Mouse (Mus musculus): ENCODE results near the gene Vwa3b.
"Not testable (repeated sequence)": the region's sequence is repeated elsewhere in the genome, so short reads cannot be mapped to it uniquely, and the experiment has no call there.

The Vwa3b gene

DNA sequence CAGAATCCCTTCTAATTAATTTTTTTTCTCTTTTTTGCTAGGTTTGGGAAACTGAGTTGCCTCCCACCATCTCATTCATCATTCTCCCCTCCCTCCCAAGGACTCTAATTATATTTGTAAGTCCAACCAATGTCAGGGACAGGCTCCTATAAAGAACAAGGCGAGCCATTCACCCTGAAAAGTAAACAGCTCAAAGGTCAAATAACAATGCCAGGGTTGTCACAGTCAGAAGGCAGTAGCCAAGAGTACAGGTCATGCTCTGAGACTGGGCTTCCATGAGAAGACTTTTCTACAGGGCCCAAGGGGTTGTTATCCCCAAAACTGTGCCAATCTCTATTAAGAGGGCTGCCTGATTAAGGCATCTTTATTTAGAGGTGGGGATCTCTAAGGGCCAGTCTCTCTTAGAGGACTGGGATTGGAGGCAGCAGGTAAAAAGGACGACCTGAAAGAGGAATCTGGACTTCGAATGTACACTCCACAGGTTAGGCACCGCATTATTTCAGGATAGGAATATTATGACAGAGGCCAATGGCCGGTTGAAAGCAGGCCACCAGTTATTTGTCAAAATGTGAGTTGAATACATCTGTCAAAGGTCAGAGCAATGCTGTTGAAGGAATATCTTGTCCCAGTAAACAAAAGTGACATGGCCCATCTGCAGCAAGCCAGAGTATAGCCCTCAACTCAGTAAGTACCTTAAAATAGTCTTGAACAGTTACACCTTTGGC is at the start of gene Vwa3b:
Vwa3b (plus strand) TSS at position 635 of the 725 bp plus-strand sequence.
- no peak for DNase-seq (ENCODE audit: low read depth, low spot score)

DNA sequence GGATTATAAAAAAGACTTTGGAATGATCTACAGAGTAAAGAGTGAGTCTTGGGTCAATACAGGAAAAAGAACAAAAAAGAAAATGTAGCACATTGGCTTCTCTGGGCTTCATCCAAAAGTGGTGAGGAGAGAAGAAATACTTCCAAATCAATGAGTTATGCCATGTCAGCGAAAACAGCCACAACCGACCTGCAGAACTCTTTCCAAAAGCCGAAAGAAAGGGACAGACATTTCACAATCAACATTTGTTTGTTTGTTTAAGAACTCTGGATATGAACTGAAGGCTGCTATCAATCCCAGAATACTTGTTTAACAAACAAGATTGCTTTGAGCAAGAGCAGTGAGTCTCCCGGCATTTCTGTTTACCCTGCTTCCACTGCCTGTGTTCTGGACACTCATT is 49.6 kb upstream of the Vwa3b start:
- no peak for DNase-seq (ENCODE audit: low read depth, low spot score)

DNA sequence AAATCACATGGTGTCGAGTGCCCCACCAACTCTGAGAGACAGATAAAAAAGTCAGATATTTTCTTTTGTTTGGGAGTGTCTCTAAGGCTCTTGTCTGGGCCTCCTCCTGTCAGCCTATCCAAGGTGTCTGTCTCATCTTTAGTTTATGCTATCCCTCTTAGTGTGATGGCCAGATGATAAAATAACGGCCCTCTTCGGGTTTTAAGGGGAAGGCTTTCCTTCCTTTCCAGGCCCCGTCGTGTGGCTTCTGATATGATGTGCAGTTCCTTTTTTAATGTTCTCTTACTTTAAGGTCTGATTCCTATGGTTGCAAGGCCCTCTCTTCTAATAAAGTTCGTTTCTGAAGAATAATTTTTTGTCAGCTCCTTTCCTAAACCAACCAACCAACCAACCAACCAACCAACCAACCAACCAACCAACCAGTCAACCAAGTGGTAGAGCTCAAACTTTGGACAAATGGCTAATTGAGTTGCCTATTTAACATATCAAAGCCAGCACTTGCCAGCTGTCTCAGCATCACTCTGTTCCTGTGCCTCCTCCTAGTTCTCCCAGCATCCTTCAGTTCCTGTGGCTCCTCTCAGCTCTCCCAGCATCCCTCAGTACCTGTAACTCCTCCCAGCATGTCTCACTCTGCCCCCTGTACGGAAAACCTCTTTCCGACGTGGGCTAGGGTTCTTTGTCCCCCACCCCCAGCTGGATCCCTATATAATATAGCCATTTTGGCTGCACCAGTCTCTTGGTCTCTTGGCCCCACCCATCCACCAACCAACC is 44.0 kb upstream of the Vwa3b start:
- DNase-seq (ENCODE audit: low read depth, low spot score): no peak

DNA sequence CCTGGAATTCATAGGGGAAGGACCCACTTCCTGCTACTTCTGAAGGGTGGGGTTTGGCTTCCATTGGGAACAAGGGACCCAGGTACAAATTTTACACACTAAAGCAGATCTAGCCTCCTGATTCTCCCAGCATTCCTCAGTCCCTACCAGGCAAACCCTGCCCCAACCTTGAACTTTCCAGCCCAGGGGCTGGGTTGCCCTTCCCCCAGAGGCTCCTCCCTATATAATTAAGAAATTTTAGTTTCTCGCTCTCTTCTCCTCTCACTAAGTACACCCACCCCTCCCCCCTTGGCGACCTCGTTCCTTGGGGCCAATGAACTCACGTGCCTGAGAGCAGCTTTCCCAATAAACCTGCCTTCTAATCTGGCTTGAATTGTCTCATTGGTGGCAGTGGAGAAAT is 42.6 kb upstream of the Vwa3b start:
- no peak for DNase-seq (ENCODE audit: low read depth, low spot score)

DNA sequence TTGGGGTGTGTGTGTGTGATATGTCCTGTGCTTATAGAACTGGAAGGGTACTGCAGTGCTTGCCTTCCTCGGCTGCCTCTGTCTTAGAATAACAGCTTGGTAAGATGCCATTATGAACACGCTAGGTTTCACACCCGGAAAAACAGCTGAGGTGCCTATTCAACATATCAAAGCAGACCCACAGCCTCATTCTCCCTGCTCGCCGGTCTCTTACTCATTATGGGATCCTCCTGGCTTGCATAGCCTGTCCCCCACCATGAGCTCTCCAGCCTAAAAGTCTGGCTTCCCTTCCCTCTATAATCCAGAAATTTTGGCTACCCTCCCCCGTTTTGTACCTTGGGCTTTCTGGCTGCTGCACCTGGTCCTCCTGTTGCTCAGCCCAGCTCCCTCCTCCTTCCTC is 42.0 kb upstream of the Vwa3b start:
- no peak for DNase-seq (ENCODE audit: low read depth, low spot score)

DNA sequence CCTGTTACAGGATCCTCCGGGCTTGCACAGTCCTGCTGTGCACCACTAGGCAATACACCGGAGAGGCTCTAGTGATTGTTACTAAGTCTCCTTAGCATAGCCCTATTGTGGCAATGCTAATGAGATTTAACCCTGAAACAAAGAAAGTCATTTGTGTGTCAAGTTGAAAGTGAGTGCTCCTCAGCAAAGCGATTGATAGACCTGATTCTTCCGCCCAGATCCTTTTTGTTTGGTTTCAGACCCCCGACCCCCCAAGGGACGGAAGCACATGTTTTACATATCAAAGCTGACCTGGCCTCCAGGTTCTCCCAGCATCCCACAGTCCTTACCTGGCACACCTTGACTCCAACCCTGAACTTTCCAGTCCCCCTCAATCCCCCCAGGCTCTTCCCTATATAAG is 40.5 kb upstream of the Vwa3b start:
- no peak for DNase-seq (ENCODE audit: low read depth, low spot score)

DNA sequence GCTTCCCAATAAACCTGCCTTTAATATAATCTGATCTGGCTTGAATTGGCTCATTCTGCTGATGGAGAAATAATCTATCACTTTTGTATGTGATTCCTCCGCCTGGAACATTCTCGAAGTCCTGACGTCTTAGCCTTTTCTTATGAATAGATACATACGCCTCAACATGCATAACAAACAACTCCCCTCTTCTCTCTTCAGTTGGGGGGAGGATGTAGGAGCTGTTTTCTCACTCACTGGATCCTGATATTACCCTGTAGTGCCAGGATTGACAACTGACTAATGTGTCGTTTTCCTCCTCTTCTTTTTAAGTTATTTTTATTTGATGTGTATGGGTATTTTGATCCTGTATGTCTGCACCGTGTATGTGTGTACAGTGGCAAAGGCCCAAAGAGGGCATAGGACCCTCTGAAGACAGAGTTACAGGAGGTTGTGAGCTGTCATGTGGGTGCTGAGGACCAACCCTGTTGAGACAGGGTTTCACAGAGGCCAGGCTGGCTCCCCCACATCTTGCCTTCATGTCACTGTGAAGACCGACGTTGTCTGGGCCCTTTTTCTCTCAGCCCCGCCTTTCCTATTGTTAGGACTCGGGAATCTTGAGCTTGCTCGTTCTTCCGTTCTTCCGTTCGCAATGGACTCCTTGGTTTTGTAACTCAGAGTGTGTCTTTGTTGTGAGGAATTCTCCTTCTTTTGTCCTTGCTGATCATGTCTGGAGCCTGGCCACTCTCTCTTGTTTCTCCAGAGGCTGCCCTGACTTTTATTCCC is 39.8 kb upstream of the Vwa3b start:
- DNase-seq (ENCODE audit: low read depth, low spot score): no peak

DNA sequence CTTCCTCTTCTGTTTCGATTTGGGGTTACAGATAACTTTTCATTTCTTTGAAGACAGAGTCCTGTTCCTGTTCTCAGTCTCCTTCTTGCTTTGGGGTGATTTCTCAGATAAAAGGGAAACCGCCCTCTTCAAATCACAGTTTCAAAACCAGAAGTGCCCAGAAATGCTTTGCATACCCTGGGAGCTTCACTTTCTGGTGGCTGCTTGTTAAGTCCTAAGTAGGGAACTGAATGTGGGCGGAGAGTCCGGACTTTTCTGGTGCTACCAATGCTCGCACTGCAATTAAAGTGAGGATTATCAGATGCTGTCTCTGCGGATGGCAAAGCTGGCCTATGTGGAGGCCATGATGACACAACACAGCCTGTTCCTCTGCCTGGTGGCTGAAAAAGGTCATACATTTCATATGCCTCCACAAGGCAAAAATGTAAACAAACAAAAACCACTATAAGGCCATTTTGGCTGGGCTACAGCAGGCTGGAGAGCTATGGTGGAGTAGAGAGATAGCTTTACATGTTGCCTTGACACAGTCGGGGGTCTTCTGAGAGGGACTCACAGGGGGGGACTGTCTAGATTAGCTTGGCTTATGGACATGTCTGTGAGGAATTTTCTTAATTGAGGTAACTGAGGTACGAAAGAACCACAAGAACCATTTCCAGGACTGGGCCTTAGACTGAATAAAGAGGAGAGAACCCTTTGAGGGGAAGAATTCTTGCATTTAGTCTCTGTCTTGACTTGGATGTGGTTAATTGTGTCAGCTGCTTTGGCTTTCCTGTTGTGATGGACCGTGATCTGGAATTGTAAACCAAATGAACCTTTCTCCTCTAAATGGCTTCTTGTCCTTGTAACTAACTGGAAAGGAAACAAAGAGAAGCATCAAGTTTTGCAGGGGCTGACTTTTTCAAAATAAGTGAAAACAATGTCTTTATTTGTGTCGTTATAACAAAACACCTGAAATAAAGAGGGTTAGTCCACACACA is 38.9 kb upstream of the Vwa3b start:
- DNase-seq (ENCODE audit: low read depth, low spot score): peak; percentile 84

DNA sequence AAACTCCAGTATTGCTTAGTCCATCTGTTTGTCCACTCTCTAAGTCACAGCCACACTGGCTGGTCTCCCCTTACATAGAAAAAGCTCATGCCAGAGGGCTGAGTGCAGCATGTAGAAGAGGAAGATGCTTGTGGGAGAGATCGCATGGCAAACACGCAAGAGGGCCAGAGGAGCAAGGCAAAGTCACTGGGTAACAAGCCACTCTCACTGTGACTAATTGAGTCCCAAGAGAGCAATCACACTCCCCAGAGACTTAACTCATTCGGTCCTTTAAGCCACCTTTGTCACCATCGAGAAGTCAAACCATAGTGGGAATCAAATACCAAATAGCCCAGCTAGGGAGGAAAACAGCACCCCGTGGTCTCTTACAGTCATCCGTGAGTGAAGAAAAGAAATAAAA is 38.2 kb upstream of the Vwa3b start:
- DNase-seq (ENCODE audit: low read depth, low spot score): peak; percentile 80

DNA sequence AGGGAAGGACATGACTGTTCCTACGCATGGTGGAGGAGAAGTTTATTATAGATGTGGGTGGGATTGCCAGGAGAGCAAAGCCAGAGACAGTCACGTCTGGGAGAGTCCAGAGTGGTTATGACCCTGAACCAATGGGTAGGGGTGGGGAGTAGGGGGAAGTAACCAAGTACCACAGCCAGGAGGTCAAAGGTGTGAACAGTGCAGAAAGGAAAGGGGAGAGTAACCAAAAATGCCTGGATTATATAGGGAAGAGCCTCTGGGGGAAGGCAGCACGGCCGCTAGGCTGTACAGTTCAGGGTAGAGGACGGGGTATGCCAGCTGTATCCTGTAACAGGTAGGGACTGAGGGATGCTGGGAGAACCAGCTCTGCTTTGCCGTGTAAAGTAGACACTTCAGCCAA is 37.8 kb upstream of the Vwa3b start:
- no peak for DNase-seq (ENCODE audit: low read depth, low spot score)

DNA sequence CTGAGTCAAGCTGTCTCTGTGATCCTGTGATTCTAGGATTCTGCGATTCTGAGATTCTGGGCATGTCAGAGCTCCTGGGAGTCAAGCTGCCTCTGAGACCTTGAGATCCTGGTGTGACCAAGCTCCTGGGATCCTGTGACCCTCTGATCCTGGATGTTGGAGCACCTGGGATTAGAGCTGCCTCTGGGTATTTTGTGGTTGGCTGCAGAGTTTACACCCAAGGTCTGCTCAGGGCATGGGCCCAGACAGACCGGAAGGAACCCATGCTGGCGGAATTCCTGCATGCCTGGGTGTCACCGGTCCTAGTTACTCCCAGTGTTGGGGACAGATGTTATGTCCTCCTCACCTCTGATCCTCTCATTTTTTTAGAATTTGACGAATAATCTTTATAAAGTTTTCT is 32.1 kb upstream of the Vwa3b start:
- no peak for DNase-seq (ENCODE audit: low read depth, low spot score)

DNA sequence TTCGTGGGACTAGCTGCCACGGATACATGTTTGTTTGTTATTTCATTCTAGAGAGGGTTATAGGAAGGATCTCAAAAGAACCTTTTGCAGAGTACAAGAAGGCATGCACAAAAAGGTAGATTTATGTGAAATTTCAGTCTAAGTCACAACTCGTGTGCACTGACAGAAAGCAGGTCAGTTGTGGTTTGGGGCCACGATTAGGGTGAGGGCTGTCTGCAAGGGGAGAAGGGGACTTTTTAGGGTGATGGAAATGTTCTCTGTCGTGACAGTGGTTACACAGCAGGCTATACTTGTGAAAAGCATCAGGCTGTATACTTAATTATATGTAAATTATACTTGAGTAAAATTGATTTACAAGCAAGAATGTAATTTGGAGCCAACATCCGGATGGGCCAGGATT is 30.6 kb upstream of the Vwa3b start:
- peak; percentile 20 for DNase-seq (ENCODE audit: low read depth, low spot score)

DNA sequence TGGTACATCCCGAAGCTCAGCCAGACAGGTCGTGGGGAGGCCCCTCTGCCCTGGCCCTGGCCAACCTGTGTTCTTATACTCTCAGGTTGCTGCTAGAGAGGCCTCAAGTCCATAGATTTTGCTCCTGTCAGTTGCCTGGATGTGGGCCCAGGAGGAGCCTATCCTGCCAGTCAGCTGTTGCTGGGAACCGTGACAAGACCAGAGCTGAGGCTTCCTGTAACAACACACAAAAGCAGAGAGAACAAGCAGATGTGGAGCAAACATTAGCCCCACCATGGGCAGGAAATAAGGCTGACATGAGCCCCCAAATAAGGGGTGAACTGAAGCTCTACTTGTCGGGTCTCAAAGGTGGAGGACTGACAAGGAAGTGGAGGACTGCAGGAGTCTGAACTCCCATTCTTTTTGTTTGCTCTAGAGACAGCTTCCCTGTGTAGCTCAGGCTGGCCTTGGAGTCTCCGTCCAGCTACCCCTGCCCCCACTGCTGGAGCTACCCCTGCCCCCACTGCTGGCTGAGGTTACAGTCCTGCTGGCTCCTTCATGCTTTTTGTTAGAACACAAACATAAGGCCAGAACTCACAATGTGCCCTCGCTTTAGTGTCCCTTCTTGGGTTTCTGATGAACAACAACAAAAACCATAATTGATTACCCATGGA is 29.7 kb upstream of the Vwa3b start:
- DNase-seq (ENCODE audit: low read depth, low spot score): peak; percentile 13

DNA sequence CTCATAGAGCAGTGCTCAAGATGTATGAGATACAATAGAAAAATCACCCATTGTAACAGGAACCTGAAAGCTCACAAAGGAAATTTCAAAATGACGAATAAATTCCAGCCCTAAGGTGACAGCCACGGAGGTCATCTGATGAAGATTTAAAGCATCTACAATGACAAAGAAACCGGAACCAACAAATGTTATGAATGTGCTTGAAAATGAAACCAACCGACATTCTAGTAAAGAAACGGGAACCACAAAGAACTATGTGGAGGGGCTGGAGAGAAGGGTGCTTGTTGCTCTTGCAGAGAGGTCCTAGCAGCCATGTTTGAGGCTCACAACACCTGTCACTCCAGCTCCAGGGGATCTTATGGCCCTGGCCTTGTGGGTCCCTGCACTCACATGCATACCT is 26.1 kb upstream of the Vwa3b start:
- DNase-seq (ENCODE audit: low read depth, low spot score): peak; percentile 72

DNA sequence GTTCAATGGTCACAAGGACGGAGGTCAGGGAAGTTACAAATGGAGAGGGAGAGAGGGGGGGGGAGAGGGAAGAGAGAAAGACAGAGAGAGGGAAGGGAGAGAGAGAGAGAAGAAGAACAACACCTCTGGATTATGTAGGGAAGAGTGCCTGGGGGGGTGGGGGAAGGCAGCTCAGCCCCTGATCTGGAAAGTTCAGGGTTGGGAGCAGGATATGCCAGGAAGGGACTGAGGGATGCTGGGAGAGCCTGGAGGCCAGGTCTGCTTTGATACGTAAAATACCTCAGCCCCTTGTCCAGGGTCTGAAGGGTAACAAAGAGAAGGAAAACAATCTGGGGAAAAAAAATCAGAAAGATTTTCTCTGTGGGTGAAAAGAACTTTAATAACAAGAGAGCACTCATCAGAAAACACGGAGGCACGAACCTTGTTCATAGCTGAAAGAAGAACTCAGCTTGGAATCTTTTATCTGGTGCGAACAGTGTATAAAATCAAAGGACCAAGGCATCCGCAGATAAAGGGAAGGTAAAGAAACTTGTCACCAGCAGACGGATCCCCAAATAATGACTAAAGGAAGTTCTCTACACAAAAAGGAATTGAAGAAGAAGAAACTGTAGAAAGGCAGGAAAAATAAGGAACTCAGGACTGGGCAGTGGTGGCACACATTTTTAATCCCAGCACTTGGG is 24.6 kb upstream of the Vwa3b start:
- DNase-seq (ENCODE audit: low read depth, low spot score): no peak

DNA sequence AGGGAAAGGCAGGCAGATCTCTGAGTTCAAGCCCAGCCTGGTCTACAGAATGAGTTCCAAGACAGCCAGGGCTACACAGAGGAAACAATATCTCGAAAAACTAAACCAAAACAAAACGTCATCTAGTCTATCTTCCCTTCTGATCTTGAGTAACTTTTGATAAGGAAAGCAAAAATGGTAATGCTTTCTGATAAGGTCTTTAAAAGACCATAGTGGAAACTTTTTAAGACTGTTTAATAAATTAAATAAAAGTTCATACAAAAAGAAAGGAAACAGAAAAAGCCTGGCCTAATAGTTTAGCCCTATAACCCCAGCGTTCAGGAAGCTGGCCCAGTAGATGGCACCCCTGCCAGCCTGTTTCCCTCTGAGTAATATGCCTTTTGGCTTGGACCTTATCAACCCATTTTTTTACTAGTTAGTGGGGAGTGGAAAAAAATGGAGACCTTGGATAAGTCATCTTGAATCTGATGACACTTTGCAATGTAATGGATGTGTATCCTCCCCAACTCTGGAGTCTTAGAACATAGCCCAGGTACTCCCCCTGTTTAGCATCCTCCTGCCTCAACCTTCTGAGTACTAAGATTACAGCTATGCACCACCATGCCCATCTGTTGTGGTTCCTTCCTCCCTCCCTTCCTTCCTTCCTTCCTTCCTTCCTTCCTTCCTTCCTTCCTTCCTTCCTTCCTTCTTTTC is 23.9 kb upstream of the Vwa3b start:
- peak; percentile 10 for DNase-seq (ENCODE audit: low read depth, low spot score)

DNA sequence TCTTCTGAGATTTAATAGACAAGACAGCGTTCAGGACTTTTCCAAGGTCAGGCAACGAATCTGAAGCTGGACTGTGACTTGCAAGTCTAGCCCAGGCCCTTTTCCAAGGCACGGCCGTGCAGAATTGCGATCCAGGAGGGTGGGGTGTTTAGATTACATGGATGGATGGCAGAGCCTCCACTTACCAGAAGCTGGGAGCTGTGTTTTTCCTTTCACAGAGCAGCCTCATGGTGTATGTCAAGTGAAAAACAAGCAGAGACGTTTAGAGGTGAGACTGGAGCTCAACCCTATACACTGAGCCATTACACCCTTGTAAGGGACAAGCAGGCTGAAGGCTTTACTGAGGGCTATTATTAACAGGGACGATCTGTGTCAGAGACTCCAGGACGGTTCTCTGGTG is 21.9 kb upstream of the Vwa3b start:
- no peak for DNase-seq (ENCODE audit: low read depth, low spot score)

DNA sequence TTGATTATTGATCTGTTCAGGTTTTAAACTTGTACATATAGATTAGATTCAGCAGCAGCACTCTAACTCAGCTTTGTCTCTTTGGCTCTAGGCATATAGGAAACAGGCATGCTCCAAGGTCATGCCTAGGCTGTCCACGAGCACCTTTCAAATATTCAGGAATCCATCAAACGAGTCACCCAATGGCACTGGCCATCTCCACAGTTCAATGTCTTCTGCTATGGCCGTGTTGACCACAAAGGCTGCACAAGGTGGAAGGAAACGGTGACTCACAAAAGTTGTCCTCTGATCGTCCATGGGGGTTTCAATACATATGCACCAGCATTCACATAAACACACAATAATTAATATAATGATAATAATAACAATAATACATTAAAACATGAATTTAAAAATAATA is 21.4 kb upstream of the Vwa3b start:
- DNase-seq (ENCODE audit: low read depth, low spot score): no peak

DNA sequence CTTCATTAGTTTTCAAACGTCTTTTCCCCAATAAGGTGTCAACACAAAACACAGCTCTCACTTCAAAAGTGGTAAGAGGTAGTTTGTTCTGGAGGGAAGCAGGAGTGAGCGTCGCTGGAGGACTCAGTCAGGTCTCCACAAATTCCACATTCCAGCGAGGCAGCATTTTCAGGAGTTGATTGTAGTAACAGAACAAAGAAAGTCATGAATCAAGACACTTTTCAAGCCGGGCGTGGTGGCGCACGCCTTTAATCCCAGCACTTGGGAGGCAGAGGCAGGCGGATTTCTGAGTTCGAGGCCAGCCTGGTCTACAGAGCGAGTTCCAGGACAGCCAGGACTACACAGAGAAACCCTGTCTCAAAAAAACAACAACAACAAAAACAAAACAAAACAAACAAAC is 19.9 kb upstream of the Vwa3b start:
- DNase-seq (ENCODE audit: low read depth, low spot score): not testable (repeated sequence)

DNA sequence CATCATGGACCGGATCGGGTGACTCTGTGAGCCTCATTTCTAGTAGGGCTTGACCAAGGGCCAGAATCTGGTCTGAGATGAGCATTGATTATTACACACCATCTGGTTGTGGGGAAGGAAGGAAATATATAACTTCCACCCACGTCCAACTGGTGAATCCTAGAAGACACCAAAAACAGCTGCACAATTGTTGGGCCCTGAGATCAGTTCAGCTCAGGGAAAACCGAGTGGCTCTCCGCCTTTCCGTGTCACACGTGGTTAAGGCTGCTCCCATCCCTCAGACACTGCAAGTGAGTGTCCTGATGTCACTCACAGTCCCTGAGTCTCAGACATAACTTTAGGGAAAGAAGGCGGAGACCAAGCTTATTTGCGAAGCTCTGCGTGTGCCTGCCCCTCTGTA is 16.5 kb upstream of the Vwa3b start:
- DNase-seq (ENCODE audit: low read depth, low spot score): no peak
